Mouse (Mus musculus): Measurements from ENCODE around the gene Josd1.
"Not testable (repeated sequence)": the region's sequence is repeated elsewhere in the genome, so short reads cannot be mapped to it uniquely, and the experiment has no call there.

The Josd1 gene

DNA sequence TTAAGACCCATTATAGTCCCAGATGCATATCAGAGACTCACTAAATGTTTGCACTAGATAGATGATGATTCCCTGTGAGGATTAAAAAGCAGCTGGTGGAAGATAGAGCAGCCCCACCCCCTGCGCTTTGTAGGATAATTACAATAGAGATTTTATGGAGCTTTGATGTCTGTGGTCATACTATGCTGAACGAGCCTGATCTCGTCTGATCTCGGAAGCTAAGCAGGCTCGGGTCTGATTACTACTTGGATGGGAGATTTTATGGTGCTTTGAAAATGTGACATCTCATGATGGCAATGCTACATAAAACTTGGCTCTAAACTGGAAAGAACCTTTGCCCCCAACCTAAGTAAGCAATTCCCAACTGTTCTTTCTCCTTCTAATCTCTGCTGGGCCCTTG is 4.6 kb upstream of the Josd1 start:
- DNase-seq (ENCODE audit: low read depth, low spot score), result no peak

DNA sequence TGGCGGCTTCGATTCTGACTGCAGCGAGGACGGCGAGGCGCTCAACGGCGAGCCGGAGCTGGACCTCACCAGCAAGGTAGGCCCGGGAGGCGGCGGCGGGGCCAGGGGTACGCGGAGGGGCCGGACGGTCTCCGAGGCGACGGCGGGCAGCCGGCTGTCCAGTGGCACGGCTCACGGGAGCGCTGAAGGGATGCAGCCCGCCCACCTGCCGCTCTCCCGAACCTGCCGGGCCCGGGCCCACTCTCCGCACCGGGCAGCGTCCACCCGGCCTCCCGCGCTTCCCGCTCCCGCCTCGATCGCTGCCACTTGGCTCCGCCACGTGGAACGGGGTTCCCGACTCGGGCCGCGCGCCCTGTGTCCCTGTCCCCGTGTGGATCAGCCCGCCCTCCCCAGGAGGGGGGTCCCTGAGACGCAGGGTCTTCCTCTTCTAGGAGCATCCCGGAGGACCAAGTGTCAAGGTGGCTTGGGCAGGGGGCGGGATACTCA is 3.3 kb upstream of the Josd1 start:
- DNase-seq (ENCODE audit: low read depth, low spot score), result no peak

DNA sequence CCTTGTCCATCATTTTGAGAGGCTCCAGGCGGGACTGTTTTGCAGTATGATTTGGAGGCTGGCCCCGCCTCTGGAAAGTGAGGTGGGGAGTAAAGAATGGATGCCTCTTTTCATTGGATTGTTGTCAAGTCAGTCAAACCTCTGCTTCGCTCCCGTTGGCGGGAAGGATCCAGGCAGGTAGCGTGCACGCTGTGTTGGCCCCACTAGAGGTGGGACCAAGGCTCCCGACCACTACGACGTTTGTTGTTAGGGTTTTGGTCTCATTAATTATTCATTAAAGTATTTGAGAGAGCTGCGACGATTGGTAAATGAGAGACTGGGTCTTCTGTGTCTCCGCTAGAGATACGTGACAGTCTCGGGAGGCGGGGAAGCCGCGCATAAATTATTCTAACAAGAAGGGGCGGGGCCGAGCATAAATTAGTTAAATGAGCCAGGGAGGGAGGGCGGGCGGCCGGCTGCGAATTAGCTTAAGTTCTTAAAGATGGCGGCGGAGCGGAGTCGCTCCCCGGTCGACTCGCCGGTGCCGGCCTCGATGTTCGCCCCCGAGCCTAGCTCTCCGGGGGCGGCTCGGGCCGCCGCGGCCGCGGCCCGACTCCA is 2.8 kb upstream of the Josd1 start, which contains the start of gene Gtpbp1:
TSS of gene Gtpbp1 (plus strand) at position 420 of the 597 bp plus-strand sequence.
- peak; percentile 100 for DNase-seq (ENCODE audit: low read depth, low spot score)

DNA sequence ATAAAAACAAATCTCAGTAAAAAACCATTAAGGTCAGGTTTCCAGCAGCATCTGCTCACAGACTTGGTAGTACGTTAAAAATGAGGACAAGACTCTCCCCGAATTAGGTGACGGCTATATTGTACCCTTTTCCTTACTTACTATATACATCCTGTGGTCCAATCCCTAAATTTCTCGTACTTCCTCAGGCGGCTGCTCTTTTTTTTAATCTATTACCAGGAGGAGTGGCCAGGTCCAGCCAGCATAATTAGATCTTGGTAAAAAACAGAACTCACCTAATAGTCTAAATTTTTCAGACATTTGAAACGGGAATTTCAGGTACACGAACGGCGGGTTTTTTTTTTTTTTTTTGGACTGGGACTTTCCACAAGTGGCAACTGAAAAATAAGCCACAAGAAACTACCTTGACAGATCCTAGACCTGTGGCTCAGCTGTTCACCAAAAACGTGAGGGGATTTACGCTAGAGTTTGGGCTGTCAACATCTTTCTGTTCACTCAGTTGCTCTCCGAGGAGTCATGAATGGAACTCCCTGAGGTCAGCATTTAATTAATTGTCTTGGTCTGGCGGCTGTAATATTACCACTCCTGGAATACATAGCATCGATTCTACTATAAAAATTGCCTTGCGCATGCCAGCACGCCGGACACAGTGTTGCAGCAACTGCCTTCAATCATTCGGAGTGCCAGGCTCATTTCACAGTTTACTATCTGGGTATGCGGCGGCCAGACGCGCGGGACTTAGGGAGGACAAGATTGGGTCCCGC is 2.1 kb upstream of the Josd1 start:
- DNase-seq (ENCODE audit: low read depth, low spot score), result no peak

DNA sequence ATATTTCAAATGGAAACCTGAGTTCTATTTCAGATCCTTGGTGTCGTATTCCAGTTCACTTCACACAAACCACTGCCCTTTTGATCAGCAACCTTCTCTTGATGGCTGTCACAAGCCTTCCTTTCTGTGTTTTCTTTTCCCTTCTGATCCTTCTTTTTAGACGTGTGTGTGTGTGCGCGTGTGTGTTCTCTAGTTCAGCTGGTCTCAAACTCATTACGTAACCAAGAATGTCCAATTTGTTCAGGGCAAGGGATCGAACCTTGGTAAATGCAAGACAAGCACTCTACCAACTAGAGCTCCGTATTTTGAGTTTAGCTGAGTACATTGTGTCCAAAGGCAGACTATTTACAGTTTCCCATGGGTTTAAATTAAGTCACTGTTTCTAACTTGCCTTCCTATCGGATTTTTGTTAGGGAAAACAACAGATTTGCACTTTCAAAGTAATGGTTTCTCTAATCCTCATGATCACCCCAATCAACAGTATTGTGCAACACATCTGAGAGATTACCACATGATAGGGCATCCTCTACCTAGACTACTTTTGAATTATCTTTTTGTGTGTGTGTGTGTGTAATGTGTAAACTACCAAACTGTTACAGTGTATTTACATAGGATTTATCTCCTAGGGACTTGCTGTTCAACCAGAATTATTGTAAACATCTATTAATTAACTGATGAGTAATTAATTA is 693 bp upstream of the Josd1 start:
- no peak for DNase-seq (ENCODE audit: low read depth, low spot score)

DNA sequence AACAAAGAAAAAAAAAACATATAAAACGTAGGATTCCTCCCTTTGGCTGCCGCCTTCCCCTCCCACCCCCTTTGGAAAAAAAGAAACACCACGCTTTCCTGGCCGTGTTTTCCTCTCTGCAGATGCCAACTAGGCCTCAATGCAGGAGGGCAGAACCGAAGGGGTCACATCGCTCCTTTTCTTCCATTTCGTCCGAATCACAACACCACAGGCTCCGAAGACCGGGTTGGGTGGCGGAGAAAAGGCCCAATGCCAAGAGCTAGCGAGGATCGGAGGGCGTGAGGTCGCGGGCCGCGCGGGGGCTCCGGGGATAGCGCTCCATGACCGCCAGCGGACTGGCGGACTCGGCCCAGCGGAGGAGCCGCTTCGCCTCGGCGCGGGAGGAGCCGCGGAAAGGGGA is 544 bp downstream of the Josd1 start:
- DNase-seq (ENCODE audit: low read depth, low spot score), result no peak

DNA sequence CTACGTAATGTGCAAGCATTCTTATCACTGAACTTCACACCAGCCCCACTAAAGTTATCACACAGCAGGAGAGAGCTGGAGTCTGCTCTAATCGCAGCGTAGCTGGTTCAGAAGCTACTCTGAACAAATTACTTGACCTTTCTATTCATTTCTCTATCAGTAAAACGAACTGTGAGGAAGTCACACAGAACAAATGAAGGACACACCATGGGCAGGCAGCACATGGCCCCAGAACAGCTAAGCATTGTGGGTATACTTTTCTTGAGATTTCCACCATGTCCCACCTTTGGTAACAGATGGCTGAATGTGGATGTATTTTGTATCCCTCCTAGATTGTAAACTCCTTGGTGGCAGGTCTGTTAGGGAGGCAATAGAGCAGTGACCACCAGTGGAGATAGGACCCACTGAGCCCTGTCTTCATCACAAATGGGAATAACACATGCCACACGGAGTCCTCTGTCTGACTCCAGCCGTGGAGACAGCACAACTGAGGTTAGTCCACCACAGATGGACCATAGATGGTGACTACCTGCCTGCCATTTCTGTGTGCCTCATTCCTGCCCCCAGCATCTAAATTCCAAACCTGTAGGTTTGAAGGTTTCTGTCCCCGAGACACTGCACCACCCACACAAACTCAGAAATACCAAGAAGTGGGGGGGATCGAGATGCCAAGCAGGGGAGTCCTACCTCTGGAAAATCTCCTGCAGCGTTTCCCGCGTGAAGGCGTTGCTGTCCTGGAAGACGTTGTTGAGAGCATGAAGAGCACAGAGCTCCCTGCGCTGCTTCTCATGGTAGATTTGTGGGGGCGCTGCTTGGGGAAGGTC is 1.5 kb downstream of the Josd1 start:
- DNase-seq (ENCODE audit: low read depth, low spot score), result no peak

DNA sequence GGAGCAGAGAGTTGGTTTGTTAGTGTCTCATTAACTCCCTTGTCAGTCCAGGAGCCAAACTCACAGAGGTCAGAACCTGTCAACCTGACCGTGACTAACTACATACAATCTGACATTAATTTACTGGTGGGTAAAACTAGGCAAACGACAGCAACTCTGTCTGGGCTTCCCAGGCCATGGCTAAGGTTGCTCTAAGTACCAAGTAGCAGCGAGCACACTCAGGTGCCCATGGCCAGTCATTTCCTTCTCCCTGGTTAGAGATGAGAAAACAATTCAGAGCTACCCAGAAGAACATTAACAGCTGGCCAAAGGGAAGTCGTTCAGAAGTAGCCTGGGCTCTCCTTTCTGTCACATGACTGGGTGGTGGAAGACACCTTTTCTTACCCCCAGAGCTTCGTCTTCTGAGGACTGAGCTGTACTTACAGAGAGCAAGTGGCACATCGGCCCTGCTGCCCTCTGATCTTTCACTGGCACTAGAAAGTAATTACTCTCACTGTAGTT is 2.5 kb downstream of the Josd1 start:
- no peak for DNase-seq (ENCODE audit: low read depth, low spot score)

DNA sequence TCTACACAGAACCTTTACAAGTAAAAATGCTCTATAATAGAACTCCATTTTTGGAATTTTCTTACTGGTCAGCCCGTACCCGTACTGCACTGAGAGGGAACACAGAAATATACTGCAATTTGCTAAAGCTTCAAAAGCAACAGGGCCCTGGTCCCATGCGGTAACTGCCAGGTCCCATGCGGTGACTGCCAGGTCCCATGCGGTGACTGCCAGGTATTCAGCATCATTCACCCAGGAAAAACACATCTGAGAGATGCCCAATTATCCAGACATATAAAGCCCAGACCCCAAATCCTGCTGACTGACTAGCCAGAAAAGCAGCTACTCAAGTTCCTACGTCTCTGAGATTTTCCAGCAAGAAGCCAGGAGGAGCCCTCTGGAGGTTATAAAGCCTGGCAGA is 3.1 kb downstream of the Josd1 start:
- no peak for DNase-seq (ENCODE audit: low read depth, low spot score)

DNA sequence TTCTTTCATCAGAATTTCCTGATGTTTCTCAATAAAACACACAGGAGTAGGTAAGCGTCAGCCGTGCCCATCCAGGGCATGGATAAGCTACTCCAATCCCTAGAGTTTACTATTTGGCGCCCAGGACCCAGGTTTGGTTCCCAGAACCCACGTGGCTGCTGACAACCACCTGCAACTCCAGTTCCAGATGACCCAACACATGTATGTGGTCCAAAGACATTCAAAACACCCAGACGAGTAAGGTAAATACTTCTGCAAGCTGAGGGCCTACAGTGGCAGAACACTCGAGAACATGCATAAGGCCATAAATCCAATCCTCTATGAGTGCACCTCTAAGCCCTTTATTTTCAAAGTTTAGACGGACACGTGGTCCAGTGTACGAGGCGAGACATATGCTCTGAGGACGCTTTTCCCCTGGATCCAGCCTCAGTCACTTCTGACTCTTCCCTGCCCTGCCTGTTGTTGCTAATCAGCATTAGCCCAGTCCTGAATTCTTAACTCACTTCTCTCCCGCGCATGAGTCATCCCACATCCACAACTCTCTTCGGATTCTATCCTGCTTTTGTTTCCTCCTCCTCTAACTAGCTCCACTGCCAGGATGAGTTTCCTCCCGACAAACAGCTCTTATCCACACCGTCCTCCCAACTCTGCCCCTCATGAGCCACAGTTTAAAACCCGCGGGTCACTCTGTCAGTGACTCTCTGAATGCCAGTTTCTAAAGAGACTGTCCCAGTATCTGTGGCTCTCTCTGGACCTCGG is 3.8 kb downstream of the Josd1 start:
- DNase-seq (ENCODE audit: low read depth, low spot score), result no peak

DNA sequence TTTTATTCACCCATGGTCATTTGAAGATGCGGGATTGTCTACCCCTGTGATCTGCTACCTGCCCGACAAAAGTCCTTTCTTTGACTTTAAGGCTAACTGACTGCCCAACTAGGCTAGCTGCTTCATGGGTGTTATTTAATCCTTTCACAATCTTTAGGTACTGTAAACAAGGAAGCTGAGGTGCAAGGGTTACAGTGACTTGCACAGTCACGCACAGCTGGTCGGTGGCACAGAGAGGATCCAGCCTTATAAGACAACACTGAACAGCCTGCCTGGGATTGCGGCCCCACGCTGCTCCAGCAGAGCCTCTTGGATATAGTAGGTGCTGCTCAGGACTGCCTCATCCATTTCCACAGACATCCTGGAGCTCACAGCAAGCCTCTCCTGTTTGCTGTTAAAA is 4.6 kb downstream of the Josd1 start:
- no peak for DNase-seq (ENCODE audit: low read depth, low spot score)

DNA sequence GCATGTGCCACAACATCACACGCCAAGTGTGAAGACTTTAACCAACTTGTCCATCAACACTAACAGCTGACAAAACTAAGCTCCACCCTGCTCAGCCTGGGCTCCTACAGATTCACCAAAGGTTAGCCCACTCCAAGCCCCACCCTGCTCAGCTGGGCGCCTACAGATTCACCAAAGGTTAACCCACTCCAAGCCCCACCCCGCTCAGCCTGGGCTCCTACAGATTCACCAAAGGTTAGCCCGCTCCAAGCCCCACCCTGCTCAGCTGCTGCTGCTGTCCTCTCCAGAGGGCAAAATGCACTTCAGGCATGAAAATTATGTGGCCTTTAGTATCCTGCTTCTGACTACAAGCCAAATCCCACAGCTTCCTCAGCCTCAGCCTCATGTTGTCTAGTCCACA is 5.7 kb downstream of the Josd1 start:
- DNase-seq (ENCODE audit: low read depth, low spot score), result peak; percentile 79

DNA sequence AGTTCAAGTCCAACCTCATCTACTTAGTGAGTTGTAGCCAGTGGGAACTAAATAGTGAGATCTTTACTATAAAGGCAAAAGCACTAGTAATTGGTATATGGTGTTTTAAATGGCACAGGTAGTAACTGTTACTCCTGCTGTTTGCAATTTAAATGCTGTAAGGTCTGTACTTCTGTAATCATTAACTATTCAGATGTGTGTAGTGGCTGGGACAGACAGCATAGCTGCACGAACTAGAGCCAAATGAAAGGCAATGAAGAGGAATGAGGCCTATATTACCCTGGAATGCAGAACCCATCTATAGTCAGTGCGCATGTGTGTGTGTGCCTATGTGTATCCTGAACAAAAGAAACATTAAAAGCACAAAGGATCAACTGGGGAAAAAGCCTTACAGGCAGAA is 9.8 kb downstream of the Josd1 start:
- DNase-seq (ENCODE audit: low read depth, low spot score), result no peak

DNA sequence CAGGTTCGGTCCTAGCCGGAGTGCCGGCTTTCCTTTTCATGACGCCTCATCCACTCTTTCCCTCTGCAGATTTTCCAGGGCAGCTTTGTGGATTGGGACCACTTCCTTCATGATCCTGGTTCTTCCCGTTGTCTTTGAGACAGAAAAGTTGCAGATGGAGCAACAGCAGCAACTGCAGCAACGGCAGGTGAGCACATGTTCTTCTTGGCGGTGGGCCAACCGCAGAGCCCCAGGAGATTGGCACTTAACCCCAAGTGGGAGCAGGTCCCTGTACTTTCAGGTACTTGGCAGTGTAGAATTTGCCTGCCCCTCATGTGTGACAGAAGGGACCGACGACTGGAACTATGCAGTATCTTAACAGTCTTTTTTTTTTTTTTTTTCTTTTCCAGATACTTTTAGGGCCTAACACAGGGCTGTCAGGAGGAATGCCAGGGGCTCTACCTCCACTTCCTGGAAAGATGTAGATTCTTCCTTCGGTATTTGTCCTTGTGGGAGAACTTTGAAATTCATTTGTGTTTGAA is 15.8 kb downstream of the Josd1 start:
- DNase-seq (ENCODE audit: low read depth, low spot score), result not testable (repeated sequence)

DNA sequence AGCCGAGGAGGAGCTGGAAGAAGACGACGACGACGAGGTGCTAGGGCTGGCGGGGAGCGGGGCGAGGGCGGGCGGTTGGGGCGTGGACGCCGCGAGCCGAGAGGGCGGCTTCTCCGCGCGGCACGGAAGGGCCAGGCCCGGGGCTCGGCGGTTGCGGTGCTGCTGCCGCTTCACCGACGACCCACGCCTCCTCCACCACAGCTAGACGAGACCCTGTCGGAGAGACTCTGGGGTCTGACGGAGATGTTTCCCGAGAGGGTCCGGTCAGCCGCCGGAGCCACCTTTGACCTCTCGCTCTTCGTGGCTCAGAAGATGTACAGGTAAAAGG is 16.8 kb downstream of the Josd1 start:
- no peak for DNase-seq (ENCODE audit: low read depth, low spot score)

DNA sequence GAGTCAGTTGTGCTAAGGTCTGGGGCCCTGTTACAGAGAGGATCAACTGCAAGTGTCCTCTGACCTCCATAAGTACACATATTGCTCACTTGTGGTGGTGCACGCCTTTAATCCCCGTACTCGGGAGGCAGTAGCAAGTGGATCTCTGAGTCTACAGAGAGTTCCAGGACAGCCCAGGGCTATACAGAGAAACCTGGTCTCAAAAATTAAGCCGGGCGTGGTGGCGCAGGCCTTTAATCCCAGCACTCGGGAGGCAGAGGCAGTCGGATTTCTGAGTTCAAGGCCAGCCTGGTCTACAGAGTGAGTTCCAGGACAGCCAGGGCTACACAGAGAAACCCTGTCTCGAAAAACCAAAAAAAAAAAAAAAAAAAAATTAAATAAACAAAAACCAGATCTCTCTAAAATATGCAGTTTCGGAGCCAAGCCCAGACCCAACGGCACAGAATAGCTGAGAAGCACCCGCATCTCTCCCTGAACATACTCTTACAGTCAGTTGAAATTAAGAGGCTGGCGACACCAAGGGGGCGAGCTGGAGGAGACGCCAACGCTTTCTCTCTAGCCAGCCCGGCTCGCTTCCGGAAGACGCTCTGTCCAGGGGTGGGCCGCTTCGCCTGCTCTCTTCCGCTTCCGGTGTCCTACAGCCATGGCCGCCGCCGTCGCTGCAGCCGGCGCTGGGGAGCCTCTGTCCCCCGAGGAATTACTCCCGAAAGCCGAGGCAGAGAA is 17.3 kb downstream of the Josd1 start, which contains the start of gene Tomm22:
TSS of gene Tomm22 (plus strand) at position 613 of the 723 bp plus-strand sequence.
- DNase-seq (ENCODE audit: low read depth, low spot score), result peak; percentile 93

DNA sequence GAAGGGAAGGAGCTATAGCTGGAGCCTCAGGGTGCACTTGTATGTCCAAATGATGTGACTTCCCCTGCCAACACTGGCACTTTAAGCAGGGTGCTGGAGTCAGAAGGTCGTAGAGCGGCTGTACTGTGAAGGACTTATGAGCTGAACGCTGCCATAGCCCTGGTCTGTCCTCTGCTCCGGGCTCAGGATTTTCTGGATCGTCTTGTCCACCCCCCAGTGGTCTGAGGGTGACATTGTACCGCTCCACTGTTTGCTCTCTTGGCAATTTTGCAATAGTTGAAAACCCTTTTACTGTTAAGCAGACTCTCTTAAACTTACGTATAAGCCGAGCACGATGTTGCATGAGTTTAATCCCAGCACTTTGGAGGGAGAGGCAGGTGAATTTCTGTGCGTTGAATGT is 18.5 kb downstream of the Josd1 start:
- peak; percentile 51 for DNase-seq (ENCODE audit: low read depth, low spot score)

DNA sequence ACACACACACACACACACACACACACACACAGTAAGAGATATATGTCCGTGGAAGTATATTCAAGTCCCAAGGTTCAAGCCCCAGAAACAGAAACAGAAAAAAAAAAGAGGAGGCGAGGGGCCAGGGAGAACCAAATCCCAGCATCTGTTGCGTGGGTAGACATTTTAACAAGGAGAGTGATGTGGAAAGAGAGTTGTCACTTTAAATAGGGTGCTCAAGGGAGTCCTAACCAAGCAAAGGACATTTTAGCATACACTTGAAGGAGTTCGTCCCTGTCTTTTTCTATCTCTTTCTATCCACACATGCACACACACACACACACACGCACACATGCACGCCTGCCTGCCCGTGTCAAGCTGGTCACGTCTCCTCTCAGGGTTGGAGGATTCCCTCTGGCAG is 23.1 kb downstream of the Josd1 start:
- DNase-seq (ENCODE audit: low read depth, low spot score), result no peak

DNA sequence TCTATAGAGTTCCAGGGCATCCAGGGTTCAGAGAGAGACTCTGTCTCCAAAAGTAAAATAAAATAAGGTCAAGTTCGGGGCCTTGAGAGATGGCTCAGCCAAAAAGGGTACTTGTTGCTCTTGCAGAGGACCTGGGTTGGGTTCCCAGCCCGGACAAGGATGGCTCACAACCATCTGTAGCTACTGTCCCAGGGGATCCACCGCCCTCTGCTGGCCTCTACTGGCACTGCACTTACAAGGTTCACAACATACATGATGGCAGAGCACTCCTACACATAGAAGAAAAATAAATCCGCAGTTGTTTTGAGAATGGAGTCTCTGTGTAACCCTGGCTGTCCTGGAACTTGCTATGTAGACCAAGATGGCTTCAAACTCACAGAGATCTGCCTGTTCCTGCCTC is 25.9 kb downstream of the Josd1 start:
- DNase-seq (ENCODE audit: low read depth, low spot score), result peak; percentile 88

All from ZHBTc4 (cell line).